Mouse (Mus musculus): ENCODE measurements at regions not wholly inside any gene's neighbourhood (a gene's known extent, or its start where the extent isn't known, plus 50 kb on each side); places are given as distances from the start of the nearest gene placed in this dataset.

DNA sequence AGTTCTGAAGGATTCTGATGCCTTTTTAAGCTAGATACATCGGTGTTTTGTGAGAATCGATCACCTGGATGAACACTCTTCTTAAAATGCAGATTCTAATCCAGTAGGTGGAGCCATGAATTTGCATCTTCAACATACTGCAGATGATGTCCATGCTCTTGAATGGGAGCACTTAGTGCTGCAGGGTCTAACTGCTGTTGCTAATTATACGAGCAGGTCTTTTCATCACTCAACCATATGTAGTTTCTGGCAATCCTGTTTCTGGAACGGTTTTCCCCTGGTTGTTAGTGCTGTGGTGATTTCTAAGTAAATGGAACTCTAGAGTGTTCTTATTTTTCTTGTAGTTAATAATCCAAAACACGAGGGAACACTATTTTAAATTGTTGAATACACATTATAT is 379.0 kb downstream of the Xpnpep1 start:
- no peak for DNase-seq (ENCODE audit: low spot score)

DNA sequence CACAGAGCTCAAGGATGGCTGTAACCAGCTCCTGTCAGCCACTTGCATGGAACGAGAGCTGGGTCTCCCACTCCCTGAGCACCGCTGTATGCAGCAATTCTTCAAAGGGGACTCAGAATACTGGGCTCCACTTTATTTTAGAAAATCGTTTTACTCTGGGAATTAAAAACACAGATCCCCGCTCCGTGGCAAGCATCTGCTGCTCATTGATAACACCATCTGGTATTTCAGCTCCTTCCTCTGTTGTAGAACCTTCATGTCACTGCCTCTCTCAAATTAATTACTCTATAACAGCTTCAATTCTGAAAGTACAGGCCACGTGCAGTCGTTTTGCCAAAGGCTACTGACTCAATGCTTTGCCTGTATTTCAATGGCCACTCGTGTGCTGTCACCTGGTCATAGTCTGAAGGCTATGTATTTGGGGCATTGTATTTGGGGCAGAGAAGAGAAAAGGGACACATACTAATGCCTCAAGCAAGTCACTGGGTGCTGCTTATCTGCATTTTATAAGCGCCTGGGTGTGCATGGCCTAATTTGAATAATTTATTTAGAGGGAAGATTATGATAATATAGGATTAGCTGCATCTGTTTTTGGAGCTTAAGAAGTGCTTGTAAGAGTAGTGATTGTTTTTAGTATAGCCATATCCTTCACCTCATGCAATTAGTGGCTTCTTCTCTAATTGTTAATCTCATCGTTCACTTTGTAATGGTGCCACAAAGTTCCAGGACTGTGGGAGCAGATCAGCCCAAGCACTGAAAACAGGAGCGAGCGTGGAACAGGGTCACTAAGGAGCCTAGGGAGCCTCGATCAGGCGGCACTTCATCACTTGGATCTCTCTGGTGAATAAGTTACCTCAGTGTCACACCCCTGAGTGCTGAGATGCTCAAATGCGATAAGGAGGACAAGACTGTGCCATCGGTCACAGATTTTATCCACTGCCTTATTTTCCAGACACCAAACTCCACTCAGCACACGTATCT is 383.3 kb downstream of the Ins1 start:
- DNase-seq (ENCODE audit: low spot score): no peak
- Histone ChIP-seq H3K27me3 (ENCODE audit: insufficient read depth, poor library complexity, severe bottlenecking) (no peaks in the 10 kb centered on the region), H3K27ac (no peak overlapping the region), H3K4me1 (replicated peaks) (no peaks in the 10 kb centered on the region), H3K4me3 (no peak overlapping the region), H3K9me3 (no peaks in the 10 kb centered on the region), H3K36me3 (no peaks in the 10 kb centered on the region)
- WGBS: 73% methylated on average over 17 of the region's 17 CpGs

More for the DNA sequence above, 379.0 kb downstream of the Xpnpep1 start:
- no peaks in the 10 kb centered on the region for H3K4me1 ChIP-seq (replicated peaks)
- H3K36me3 ChIP-seq: no peaks in the 10 kb centered on the region
- WGBS: 76% methylated on average over 5 of the region's 5 CpGs
- H3K27ac ChIP-seq: no peak overlapping the region
- no peaks in the 10 kb centered on the region for H3K9me3 ChIP-seq
- no peaks in the 10 kb centered on the region for H3K27me3 ChIP-seq (ENCODE audit: insufficient read depth, poor library complexity, severe bottlenecking)
- no peak overlapping the region for H3K4me3 ChIP-seq

DNA sequence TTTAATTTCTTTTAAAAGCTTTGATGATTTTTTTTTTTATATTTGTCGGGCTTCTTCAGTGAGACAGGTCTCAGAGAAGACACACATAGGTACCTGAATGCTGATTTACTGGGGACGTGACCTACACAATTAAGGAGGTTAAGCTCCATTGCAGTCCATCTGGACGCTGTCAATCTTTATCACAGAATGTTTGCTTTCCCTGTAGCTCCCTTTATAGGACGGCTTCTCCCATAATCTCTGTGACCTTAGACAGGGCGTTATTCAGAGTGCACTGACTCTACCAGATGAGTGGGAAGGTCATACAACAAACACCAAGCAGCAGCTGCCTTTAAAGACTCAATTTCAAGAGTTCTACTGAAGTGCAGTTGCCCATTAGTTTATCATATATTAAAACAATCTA is 376.1 kb downstream of the Ins1 start:
- WGBS: 57% methylated on average over 5 of the region's 5 CpGs
- H3K4me1 ChIP-seq (replicated peaks): no peaks in the 10 kb centered on the region
- no peak overlapping the region for H3K4me3 ChIP-seq
- no peaks in the 10 kb centered on the region for H3K27me3 ChIP-seq (ENCODE audit: insufficient read depth, poor library complexity, severe bottlenecking)
- H3K36me3 ChIP-seq: no peaks in the 10 kb centered on the region
- DNase-seq (ENCODE audit: low spot score): no peak
- H3K9me3 ChIP-seq: no peaks in the 10 kb centered on the region
- H3K27ac ChIP-seq: no peak overlapping the region

DNA sequence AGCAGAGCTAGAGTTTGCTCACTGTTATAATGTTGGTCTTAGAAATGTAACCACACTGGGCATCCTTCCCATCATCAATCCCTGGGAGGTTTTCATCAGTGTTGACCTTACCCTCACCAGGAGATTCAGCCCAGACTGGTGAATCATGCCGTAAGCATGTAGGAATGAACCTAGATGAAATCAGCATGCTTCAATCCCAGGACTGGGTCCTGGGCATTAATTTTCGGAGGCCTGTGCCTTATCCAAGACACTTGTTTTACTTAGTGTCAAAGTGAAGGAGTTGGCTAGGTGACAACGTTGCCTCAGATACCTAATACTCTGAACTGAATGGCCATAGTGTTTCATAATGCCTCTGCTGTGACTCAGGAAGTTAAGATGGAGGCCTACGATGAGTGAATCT is 368.4 kb downstream of the Ins1 start:
- no peak for DNase-seq (ENCODE audit: low spot score)
- Histone ChIP-seq H3K4me1 (replicated peaks) (no peaks in the 10 kb centered on the region), H3K9me3 (no peaks in the 10 kb centered on the region), H3K27me3 (ENCODE audit: insufficient read depth, poor library complexity, severe bottlenecking) (no peaks in the 10 kb centered on the region), H3K36me3 (no peaks in the 10 kb centered on the region), H3K27ac (no peak overlapping the region), H3K4me3 (no peak overlapping the region)
- 88% methylated on average over 4 of the region's 4 CpGs for WGBS

DNA sequence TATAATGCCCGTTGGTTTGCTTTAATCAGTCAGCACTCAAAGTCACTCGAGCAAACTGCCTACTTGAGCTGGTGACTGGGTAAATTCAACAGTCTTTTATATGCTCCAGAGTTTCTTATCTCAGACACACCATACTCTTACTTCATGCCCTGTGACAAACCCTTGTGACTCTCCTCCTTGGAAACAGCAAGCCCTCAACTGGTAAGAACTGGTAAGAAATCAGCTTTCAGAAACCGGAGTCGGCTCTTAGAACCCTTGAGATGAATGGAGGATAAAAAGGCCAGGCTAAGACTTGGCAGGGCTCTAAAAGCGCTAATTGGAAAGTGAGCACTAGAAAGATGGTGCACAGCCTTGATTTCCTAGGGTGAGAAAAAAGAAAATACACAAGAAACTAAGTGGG is 360.2 kb downstream of the Ins1 start:
- no peaks in the 10 kb centered on the region for H3K36me3 ChIP-seq
- H3K9me3 ChIP-seq: no peaks in the 10 kb centered on the region
- no peaks in the 10 kb centered on the region for H3K27me3 ChIP-seq (ENCODE audit: insufficient read depth, poor library complexity, severe bottlenecking)
- H3K27ac ChIP-seq: no peak overlapping the region
- WGBS: 81% methylated on average over 5 of the region's 5 CpGs
- no peaks in the 10 kb centered on the region for H3K4me1 ChIP-seq (replicated peaks)
- no peak for DNase-seq (ENCODE audit: low spot score)
- no peak overlapping the region for H3K4me3 ChIP-seq

DNA sequence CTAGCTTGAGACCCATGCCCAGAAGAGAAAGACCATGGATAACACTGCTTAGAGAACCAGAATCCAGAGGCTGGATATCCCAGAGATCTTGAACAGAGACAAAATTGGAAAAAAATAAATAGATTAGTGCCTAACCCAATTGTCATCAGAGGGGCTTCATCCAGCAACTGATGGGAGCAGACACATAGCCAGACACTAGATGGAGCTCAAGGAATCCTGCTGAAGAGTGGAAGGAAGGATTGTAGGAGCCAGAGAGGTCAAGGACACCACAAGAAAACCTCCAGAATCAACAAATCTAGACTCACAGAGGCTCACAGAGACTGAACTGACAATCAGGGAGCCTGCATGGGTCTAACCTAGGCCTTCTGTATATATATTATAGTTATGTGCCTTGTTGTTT is 359.4 kb downstream of the Ins1 start:
- no peaks in the 10 kb centered on the region for H3K9me3 ChIP-seq
- no peaks in the 10 kb centered on the region for H3K4me1 ChIP-seq (replicated peaks)
- H3K36me3 ChIP-seq: no peaks in the 10 kb centered on the region
- H3K27me3 ChIP-seq (ENCODE audit: insufficient read depth, poor library complexity, severe bottlenecking): no peaks in the 10 kb centered on the region
- no peak overlapping the region for H3K27ac ChIP-seq
- DNase-seq (ENCODE audit: low spot score): no peak
- no peak overlapping the region for H3K4me3 ChIP-seq

DNA sequence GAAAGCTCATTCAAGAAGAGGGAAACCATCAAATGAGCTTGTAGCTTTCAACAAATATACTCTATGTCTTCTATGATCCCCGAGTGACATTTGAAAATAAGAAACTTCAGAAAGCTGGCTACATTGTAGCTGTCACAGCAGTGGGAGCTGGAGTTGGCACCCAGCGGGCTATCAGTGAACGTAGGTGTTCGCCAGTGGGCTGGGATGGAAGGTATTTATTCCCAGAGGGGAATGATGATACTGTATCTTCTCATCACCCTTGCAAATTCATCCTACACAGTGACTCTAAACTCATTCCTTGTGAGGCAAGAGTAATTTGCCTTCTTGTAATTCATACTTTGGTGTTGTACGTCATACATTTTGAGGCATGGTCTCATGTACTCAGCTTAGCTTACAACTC is 349.3 kb downstream of the Ins1 start:
- Histone ChIP-seq H3K27ac (no peak overlapping the region), H3K4me3 (no peak overlapping the region), H3K36me3 (no peaks in the 10 kb centered on the region), H3K27me3 (ENCODE audit: insufficient read depth, poor library complexity, severe bottlenecking) (no peaks in the 10 kb centered on the region), H3K9me3 (no peaks in the 10 kb centered on the region), H3K4me1 (replicated peaks) (no peaks in the 10 kb centered on the region)
- 89% methylated on average over 5 of the region's 5 CpGs for WGBS
- no peak for DNase-seq (ENCODE audit: low spot score)

DNA sequence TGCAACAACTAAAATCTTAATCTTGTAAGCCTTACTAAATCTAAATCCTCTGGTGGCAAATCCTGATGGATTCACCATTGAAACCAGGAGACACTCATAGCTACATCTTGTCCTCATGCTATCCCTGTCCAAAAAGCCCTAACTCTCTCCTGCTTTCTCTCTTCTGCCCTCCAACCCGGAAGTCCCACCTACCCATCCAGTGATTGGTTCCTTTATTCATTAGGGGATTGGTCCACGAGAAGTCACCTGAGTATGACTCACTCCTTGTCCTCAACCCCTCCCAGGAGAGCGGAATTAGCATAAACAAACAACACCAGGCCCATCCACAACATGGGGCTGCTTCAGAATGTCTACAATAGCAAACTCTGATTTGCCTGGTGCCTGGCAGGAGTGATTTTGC is 342.8 kb downstream of the Ins1 start:
- Histone ChIP-seq H3K4me1 (replicated peaks) (no peaks in the 10 kb centered on the region), H3K27ac (no peak overlapping the region), H3K9me3 (no peaks in the 10 kb centered on the region), H3K36me3 (no peaks in the 10 kb centered on the region), H3K27me3 (ENCODE audit: insufficient read depth, poor library complexity, severe bottlenecking) (no peaks in the 10 kb centered on the region), H3K4me3 (no peak overlapping the region)
- 72% methylated on average over 3 of the region's 3 CpGs for WGBS
- DNase-seq (ENCODE audit: low spot score): no peak

DNA sequence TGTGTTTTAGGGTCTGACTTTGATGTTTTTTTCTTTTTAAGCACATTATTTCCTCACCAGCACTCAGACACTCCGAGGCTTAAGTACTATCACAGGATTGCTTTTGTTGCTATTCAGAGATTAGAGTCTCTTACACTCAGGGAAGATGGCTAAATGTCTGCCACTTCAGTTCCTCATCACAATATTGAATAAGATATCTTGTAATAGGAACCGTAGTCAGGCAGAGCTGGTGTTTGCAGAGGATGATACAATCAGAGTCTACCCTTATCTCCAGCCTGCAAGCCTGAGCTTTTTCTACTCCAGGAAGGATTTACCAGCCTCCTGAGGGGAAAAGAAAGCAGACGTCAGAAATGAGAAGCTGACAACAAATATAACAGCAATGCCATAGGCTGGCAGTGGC is 336.3 kb downstream of the Ins1 start:
- Histone ChIP-seq H3K9me3 (no peaks in the 10 kb centered on the region), H3K4me1 (replicated peaks) (no peaks in the 10 kb centered on the region), H3K27ac (no peak overlapping the region), H3K4me3 (no peak overlapping the region), H3K36me3 (no peaks in the 10 kb centered on the region), H3K27me3 (ENCODE audit: insufficient read depth, poor library complexity, severe bottlenecking) (no peaks in the 10 kb centered on the region)
- no peak for DNase-seq (ENCODE audit: low spot score)
- 42% methylated on average over 3 of the region's 3 CpGs for WGBS

DNA sequence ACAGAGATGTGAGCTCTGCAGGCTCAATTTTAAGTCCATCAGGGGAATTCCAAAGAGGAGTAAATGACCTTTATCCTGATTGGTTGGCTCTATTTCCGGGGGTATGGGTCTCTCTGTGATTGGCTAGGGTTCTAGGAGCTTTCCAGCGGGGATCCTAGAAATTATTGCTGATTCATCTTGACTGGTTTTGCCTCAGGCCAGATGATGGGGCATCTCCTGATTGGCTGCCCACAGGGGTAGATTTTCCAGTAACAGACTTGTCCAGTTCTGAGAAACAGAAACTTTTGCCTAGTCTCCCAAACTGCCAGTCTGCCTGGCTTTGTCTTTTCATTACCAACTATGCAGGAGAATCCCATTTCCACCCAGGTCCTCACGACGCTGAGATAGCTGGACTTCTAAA is 301.3 kb downstream of the Ins1 start:
- Histone ChIP-seq H3K9me3 (no peaks in the 10 kb centered on the region), H3K36me3 (no peaks in the 10 kb centered on the region), H3K4me1 (replicated peaks) (no peaks in the 10 kb centered on the region), H3K27me3 (ENCODE audit: insufficient read depth, poor library complexity, severe bottlenecking) (no peaks in the 10 kb centered on the region), H3K4me3 (no peak overlapping the region), H3K27ac (no peak overlapping the region)
- DNase-seq (ENCODE audit: low spot score): no peak
- WGBS: 82% methylated on average over 4 of the region's 4 CpGs

DNA sequence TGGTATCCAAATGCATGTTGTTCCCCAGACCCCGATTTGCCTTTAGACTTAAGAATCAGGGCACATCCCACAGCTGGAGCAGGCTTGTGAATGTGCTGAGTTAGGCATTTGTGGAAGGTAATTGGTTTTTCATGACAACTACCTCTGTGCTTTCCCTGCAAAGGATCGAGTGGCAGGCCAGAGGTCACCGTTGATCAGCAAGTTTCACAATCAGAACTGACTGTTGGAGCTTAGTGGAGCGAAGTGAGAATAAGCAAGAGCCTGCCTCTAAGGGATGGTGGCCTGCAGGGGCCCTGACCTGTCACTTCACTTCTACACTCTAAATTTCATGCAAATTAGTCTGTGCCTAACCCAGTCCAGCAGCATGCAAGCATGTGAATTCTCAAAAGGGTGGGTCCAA is 270.7 kb downstream of the Ins1 start:
- DNase-seq (ENCODE audit: low spot score): peak; percentile 62
- Histone ChIP-seq H3K4me3 (no peak overlapping the region), H3K36me3 (no peaks in the 10 kb centered on the region), H3K27me3 (ENCODE audit: insufficient read depth, poor library complexity, severe bottlenecking) (no peaks in the 10 kb centered on the region), H3K27ac (no peak overlapping the region), H3K9me3 (no peaks in the 10 kb centered on the region), H3K4me1 (replicated peaks) (no peaks in the 10 kb centered on the region; the same call in 1 of the 2 replicates)
- WGBS: 13% methylated on average over 4 of the region's 4 CpGs

DNA sequence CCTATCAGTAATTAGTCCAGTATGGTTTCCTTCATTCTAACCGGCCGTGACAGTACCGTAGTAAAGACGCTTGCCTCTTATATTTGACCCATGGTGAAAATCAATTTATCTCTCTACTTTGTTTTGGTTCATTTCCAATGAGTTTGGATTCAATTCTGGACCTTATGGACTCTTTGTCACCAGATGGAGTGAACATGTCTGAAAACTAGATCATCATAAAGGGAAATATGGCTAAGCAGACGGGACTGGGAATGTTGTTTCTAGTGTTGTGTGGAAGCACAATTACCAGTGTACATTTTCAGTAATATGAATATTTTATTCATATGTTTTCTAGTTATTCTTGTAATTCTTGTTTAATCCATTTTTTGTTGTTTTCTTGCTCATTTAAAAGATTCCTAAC is 261.4 kb downstream of the Ins1 start:
- Histone ChIP-seq H3K27ac (no peak overlapping the region), H3K9me3 (0 out of 2 replicates have a peak, but pooled peaks cover 3% of the 10 kb centered on the region), H3K4me1 (replicated peaks) (no peaks in the 10 kb centered on the region), H3K4me3 (no peak overlapping the region), H3K36me3 (no peaks in the 10 kb centered on the region), H3K27me3 (ENCODE audit: insufficient read depth, poor library complexity, severe bottlenecking) (no peaks in the 10 kb centered on the region)
- no peak for DNase-seq (ENCODE audit: low spot score)
- 94% methylated on average over 5 of the region's 5 CpGs for WGBS

DNA sequence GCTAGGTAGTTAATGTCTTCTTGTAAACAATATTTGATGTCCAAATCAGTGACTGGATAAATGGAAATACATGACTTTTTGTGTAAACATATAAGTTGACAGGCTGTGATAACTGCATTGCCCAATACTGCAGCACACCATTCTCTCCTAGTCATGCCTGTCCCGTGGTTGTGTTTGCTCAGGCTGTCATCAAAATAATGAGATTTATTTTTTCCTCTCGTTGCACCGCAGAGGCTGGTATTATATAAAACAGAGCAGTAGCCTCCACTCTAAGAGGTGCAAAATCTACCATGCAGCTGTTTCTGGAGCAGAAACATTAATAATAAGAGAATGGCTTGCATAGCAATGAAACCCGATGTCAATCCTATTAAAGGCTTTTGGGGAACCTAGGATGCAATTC is 239.2 kb downstream of the Ins1 start:
- WGBS: 90% methylated on average over 4 of the region's 4 CpGs
- no peak for DNase-seq (ENCODE audit: low spot score)
- H3K4me3 ChIP-seq: no peak overlapping the region

More for the DNA sequence above, 239.2 kb downstream of the Ins1 start:
- H3K27ac ChIP-seq: no peak overlapping the region
- H3K36me3 ChIP-seq: no peaks in the 10 kb centered on the region
- no peaks in the 10 kb centered on the region for H3K27me3 ChIP-seq (ENCODE audit: insufficient read depth, poor library complexity, severe bottlenecking)
- H3K9me3 ChIP-seq: 0 out of 2 replicates have a peak, but pooled peaks cover 2% of the 10 kb centered on the region
- no peaks in the 10 kb centered on the region for H3K4me1 ChIP-seq (replicated peaks)
